Mouse (Mus musculus) kidney, embryonic 14.5 days (tissue): Measurements from ENCODE around the gene Gpr158. TPM values are rescaled to one million over a fixed set of nuclear protein-coding genes. Genes with fewer than 3 reads are reported as not detected.

ENCODE experiments used
- ATAC-seq: fragments of 200-750 bp; cut with Nextera tagmentation; 2 replicates; pipeline ENCODE4 v1.8.0; 2017; ENCODE audit warnings: moderate number of reproducible peaks, mild to moderate bottlenecking, moderate TSS enrichment, moderate library complexity; ENCODE audit not compliant: low FRiP score, low TSS enrichment
- H3K27ac ChIP-seq: fragments of 300-500 bp; sonication (generic); 2 replicates; pipeline ENCODE4 v1.5.1; 2014; ENCODE audit warnings: low read depth, mild to moderate bottlenecking, low read length, moderate library complexity, mixed read lengths
- H3K27me3 ChIP-seq: fragments of 300-500 bp; sonication (generic); 2 replicates; pipeline ENCODE4 v1.6.1; 2014; ENCODE audit warnings: mild to moderate bottlenecking, low read length; ENCODE audit not compliant: control insufficient read depth, insufficient read depth
- H3K36me3 ChIP-seq: fragments of 300-500 bp; sonication (generic); 2 replicates; pipeline ENCODE4 v1.6.1; 2014; ENCODE audit warnings: low read length, mixed read lengths; ENCODE audit not compliant: control insufficient read depth, insufficient read depth
- H3K4me1 ChIP-seq: fragments of 300-500 bp; sonication (generic); 2 replicates; pipeline ENCODE4 v1.6.1; 2014; ENCODE audit warnings: low read length, mixed read lengths; ENCODE audit not compliant: control insufficient read depth, insufficient read depth
- H3K4me2 ChIP-seq: fragments of 300-500 bp; sonication (generic); replicated peaks from 2 replicates; pipeline ENCODE4 v1.6.1; 2014; ENCODE audit warnings: low read depth, mild to moderate bottlenecking, low read length
- H3K4me3 ChIP-seq: fragments of 300-500 bp; sonication (generic); 2 replicates; pipeline ENCODE4 v1.5.1; 2014; ENCODE audit warnings: mild to moderate bottlenecking, low read length
- H3K9ac ChIP-seq: fragments of 300-500 bp; sonication (generic); 2 replicates; pipeline ENCODE4 v1.6.1; 2014; ENCODE audit warnings: low read depth, mild to moderate bottlenecking, low read length, moderate library complexity
- H3K9me3 ChIP-seq: fragments of 300-500 bp; sonication (generic); 2 replicates; pipeline ENCODE4 v1.6.1; 2016; ENCODE audit warnings: low read length; ENCODE audit not compliant: control insufficient read depth
- WGBS: fragments of 180-500 bp; shearing (Covaris S2); extraction: QIAGEN DNeasy Blood & Tissue Kit; methylation state at CpG from one replicate; pipeline ENCODE4 v1.1.7; 2014; 5-methylcytosine and 5-hydroxymethylcytosine counted together
- polyA plus RNA-seq: library from polyadenylated mRNA; unstranded; fragments of >200 nt; fragmentation: Nextera tagmentation; extraction: Ambion mirVana; gene quantifications from 2 replicates; pipeline ENCODE4 v1.2.1, GENCODE M21; 2014

Gene Gpr158
- polyA plus RNA-seq, 1 experiment from 2014 or later: not detected

DNA sequence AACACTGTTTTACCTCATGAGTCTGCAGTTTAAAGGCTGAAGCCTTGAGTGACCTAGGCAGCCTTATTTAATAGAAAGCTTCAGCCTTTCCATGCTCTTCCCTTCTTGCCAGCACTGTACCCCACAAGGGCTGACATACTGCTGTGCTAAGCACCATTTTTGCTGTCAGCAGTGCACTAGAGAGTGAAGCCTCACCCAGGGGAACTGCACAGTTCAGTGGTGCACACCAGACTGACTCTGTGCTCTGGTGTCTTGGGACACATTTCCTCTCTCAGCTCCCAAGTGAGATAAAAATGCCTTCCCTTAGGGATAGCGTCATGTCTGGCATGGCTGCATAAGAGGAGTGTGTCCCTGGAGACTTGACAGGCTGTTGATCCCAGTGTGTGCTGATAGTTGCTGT is 130.6 kb downstream of the Gpr158 start:
- WGBS: 52% methylated on average over 1 of the region's 1 CpGs
- no peak for ATAC-seq
- no peak overlapping the region for H3K27ac ChIP-seq
- H3K36me3 ChIP-seq: no peaks in the 10 kb centered on the region
- H3K4me2 ChIP-seq: no peak overlapping the region
- no peak overlapping the region for H3K9ac ChIP-seq
- no peaks in the 10 kb centered on the region for H3K9me3 ChIP-seq
- H3K4me1 ChIP-seq: no peaks in the 10 kb centered on the region
- H3K27me3 ChIP-seq: no peaks in the 10 kb centered on the region
- no peak overlapping the region for H3K4me3 ChIP-seq

DNA sequence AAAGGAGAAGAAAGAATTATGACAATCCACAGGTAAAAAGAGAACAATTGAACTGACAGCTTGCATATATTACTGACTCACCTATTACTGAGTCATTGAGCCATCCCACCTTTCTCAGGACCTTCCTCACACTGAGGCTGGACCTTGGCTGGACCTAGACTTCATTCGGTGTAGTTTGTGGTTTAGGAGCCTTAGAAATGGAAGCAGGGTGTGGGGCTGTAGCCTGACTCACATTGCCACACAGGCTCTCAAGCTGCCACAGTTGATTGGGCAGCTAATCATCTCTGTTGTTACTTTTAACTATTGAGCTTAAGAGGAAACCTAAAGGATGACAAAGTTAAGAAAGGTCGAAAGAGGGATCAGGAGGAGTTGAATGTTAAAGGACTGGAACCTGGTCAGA is 132.1 kb downstream of the Gpr158 start:
- no peak overlapping the region for H3K9ac ChIP-seq
- no peak overlapping the region for H3K4me2 ChIP-seq
- WGBS: 72% methylated on average over 2 of the region's 2 CpGs
- H3K27me3 ChIP-seq: no peaks in the 10 kb centered on the region
- ATAC-seq: no peak
- H3K4me3 ChIP-seq: no peak overlapping the region
- H3K27ac ChIP-seq: no peak overlapping the region
- H3K36me3 ChIP-seq: no peaks in the 10 kb centered on the region
- no peaks in the 10 kb centered on the region for H3K9me3 ChIP-seq
- no peaks in the 10 kb centered on the region for H3K4me1 ChIP-seq

DNA sequence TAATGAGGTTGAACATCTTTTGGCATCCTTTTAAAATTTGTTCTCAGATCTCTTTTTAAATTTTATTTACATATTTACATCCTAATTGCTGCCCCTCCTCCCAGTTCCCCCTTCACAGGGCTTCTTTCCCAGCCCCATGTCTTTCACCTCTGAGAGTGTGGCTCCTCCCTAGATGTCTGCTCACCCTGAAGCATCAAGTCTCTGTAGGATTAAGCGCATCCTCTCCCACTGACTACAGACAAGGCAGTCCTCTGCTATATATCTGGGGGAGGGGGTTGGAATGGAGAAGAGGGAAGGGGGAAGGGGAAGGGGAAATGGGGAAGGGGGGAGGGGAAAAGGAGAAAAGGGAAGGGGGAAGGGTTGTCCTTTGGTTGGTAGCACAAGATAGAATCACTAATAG is 140.1 kb downstream of the Gpr158 start:
- Histone ChIP-seq H3K27me3 (no peaks in the 10 kb centered on the region), H3K4me1 (no peaks in the 10 kb centered on the region), H3K36me3 (no peaks in the 10 kb centered on the region), H3K4me2 (no peak overlapping the region), H3K27ac (no peak overlapping the region), H3K4me3 (no peak overlapping the region), H3K9ac (no peak overlapping the region), H3K9me3 (no peaks in the 10 kb centered on the region)
- ATAC-seq: no peak
- WGBS: 55% methylated on average over 1 of the region's 1 CpGs

DNA sequence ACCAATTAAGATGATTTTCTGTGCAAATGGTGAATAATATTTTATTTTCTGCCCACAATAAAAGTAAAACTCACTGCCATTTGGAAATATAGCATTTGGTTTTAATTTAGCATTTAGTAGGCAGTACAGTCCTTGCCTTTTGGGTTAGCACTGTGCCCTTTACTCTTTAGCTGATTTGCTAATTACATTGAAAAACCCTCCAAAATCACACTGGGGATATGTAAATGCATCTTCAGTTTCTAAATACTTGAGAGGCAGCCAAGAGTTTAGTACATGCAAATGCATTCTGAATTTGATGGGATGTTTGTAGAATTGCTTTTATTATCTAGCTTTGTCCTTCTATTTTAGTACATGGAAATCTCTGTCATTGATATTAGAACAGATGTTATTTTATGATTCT is 163.4 kb downstream of the Gpr158 start:
- Histone ChIP-seq H3K27ac (no peak overlapping the region), H3K36me3 (no peaks in the 10 kb centered on the region), H3K4me1 (no peaks in the 10 kb centered on the region), H3K9me3 (no peaks in the 10 kb centered on the region), H3K27me3 (no peaks in the 10 kb centered on the region), H3K9ac (no peak overlapping the region), H3K4me3 (no peak overlapping the region), H3K4me2 (no peak overlapping the region)
- no peak for ATAC-seq

DNA sequence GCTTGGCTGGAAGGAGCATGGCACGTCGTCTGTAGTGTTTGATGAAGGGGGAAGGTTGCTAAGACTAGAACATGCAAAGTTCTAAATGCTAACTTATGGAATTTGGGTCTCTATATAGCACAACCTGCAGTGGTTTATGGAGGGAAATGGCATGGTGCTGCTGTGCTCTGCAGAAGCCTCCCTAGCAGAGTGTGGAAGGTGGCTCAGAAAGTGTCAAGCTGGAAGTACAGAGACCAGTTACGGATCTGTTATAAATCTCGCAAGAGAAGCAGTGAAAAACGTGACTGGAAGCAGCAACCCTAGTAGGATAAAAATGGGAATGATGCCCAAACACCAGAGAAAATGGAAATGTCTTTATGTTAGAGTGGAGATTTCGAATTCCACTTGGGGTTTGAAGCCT is 251.8 kb downstream of the Gpr158 start:
- ATAC-seq: no peak
- H3K9me3 ChIP-seq: no peaks in the 10 kb centered on the region
- no peaks in the 10 kb centered on the region for H3K4me1 ChIP-seq
- no peak overlapping the region for H3K27ac ChIP-seq
- no peaks in the 10 kb centered on the region for H3K36me3 ChIP-seq
- no peak overlapping the region for H3K4me3 ChIP-seq
- H3K27me3 ChIP-seq: no peaks in the 10 kb centered on the region
- 71% methylated on average over 6 of the region's 6 CpGs for WGBS
- no peak overlapping the region for H3K4me2 ChIP-seq
- no peak overlapping the region for H3K9ac ChIP-seq

DNA sequence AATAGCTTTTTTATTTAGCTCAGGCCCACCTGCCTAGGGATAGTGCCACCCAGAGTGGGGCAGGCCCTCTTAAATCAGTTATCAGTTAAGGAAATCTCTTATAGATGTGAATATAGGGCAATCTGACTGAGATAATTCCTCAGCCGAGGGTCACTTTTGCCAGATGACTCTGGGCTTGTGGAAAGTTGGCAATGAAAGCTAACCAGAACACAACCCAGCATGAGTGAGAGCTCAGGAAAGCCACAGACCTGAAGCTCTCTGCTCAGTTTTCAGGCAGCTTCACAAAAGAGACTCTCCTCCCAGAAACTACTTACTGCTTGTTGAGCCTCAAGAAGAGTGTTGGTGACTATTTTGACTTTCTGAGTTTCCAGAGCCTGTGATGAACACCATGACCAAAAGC is 264.8 kb downstream of the Gpr158 start:
- no peak for ATAC-seq
- H3K9ac ChIP-seq: no peak overlapping the region
- H3K27me3 ChIP-seq: no peaks in the 10 kb centered on the region
- no peak overlapping the region for H3K4me2 ChIP-seq
- H3K9me3 ChIP-seq: no peaks in the 10 kb centered on the region
- H3K27ac ChIP-seq: no peak overlapping the region
- no peaks in the 10 kb centered on the region for H3K36me3 ChIP-seq
- H3K4me1 ChIP-seq: no peaks in the 10 kb centered on the region
- H3K4me3 ChIP-seq: no peak overlapping the region
- 83% methylated on average over 1 of the region's 1 CpGs for WGBS

DNA sequence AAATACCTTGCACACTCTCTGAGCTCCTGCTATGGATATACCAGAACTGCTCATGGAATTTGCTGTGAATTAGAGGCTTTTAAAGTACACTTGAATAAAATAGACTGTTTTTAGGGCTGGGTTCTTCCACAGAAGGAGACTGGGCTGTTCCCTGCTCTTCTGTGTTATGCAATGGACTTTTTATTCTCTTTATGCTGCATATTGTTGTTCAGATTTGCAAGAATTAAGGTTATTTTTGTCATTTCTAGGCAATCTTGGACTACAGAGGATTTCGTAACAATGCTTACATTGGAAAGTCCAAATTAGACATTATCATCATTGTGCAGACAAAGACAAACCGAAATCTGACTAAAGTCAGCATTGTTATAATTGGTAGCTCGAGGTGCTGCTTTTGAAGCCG is 298.4 kb downstream of the Gpr158 start:
- Histone ChIP-seq H3K4me2 (no peak overlapping the region), H3K9ac (no peak overlapping the region), H3K4me1 (no peaks in the 10 kb centered on the region), H3K27ac (no peak overlapping the region), H3K4me3 (no peak overlapping the region), H3K27me3 (no peaks in the 10 kb centered on the region), H3K9me3 (no peaks in the 10 kb centered on the region), H3K36me3 (no peaks in the 10 kb centered on the region)
- no peak for ATAC-seq
- WGBS: 82% methylated on average over 4 of the region's 4 CpGs

DNA sequence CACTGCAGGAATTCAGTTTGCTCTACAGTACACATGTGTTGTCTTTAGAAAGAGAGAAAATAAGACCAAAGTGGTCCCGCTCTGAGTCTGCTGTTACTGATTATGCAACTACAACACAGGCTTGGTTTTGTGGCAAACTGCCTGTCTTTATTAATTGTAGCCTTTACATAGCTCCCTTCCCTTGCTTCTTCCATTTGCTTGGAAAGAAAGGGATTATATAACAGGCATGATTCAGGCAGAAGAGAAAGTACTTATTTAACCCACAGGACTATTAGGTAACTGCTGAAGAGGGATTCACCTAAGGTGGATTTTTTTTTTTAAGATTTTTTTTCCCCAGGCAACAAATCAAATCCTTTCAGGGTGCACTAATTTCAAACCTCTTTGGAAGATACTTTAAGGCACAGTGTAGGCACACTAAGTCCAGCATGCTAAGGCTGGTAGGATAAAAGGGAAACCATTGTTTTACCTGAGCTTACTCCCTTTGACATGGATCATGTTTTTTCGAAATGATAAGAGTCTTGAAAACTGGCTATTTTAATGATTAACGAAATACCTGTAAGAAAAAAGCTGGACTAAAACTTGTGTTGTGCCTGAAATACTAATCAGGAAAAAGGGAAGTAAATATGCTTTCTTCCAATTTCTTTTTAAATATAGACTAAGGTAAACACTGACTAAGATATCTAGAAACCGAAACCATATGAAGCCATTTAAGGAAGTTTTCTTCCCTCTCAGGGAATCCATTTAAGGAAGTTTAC is 308.9 kb downstream of the Gpr158 start:
- no peak overlapping the region for H3K27ac ChIP-seq
- no peak for ATAC-seq

DNA sequence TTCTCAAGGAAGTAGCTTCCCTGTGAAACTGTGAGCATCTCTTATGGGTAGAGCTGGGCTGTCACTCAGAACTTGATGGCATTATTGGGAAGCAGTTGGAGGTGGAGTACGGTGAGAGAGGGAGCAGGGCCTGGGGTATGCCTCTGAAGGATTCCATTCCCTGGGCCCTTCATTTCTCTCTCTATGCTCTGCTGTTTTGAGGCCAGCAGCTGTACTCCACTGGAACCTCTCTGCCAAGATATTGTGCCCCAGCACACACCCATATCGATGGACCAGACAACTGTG is 309.4 kb downstream of the Gpr158 start:
- no peak for ATAC-seq
- WGBS: 77% methylated on average over 2 of the region's 2 CpGs

More for the DNA sequence above, 308.9 kb downstream of the Gpr158 start:
- no peak overlapping the region for H3K4me2 ChIP-seq
- H3K27me3 ChIP-seq: no peaks in the 10 kb centered on the region
- no peaks in the 10 kb centered on the region for H3K36me3 ChIP-seq
- H3K9ac ChIP-seq: no peak overlapping the region
- H3K4me3 ChIP-seq: no peak overlapping the region
- no peaks in the 10 kb centered on the region for H3K4me1 ChIP-seq
- H3K9me3 ChIP-seq: no peaks in the 10 kb centered on the region
- 85% methylated on average over 4 of the region's 4 CpGs for WGBS

More for the DNA sequence above, 309.4 kb downstream of the Gpr158 start:
- H3K9ac ChIP-seq: no peak overlapping the region
- H3K4me3 ChIP-seq: no peak overlapping the region
- no peaks in the 10 kb centered on the region for H3K9me3 ChIP-seq
- H3K4me1 ChIP-seq: no peaks in the 10 kb centered on the region
- H3K36me3 ChIP-seq: no peaks in the 10 kb centered on the region
- H3K4me2 ChIP-seq: no peak overlapping the region
- no peaks in the 10 kb centered on the region for H3K27me3 ChIP-seq
- H3K27ac ChIP-seq: no peak overlapping the region
